Mouse (Mus musculus): ENCODE results near the gene Tmed1.
"Not testable (repeated sequence)": the region's sequence is repeated elsewhere in the genome, so short reads cannot be mapped to it uniquely, and the experiment has no call there.

The Tmed1 gene

GRCm38 (mm10) chr9:21539981-21540753 is 30.1 kb upstream of the Tmed1 start:
- Histone ChIP-seq H3K27me3 (ENCODE audit: control insufficient read depth, insufficient read depth, low read length, poor library complexity, severe bottlenecking) (no peaks in the 10 kb centered on the region), H3K36me3 (ENCODE audit: control insufficient read depth, insufficient read depth, low read length, poor library complexity, severe bottlenecking) (peaks cover 10% of the 10 kb centered on the region)
- DNase-seq (ENCODE audit: low read depth, low spot score): no peak

DNA sequence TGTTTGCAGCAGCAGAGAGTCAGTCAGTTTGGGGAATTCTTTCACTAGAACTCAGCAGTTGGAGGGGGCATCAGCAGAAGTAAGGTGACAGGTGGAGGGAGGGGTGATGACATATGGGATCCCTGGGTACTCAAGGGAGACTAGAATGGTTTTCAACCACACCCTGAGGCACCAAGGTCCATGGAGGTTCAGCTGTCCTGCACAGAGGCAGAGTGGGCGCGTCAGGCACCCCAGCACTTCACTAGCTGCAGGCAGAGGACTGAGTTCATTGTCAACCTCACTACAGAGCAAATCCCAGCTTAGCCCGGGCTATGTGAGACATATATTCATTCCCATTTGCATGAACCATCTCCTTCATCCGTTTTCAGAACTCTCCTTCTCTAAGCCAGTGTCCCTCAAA is 27.0 kb upstream of the Tmed1 start:
- Histone ChIP-seq H3K36me3 (ENCODE audit: control insufficient read depth, insufficient read depth, low read length, poor library complexity, severe bottlenecking) (peaks cover 9% of the 10 kb centered on the region), H3K27me3 (ENCODE audit: control insufficient read depth, insufficient read depth, low read length, poor library complexity, severe bottlenecking) (no peaks in the 10 kb centered on the region)
- no peak for DNase-seq (ENCODE audit: low read depth, low spot score)

DNA sequence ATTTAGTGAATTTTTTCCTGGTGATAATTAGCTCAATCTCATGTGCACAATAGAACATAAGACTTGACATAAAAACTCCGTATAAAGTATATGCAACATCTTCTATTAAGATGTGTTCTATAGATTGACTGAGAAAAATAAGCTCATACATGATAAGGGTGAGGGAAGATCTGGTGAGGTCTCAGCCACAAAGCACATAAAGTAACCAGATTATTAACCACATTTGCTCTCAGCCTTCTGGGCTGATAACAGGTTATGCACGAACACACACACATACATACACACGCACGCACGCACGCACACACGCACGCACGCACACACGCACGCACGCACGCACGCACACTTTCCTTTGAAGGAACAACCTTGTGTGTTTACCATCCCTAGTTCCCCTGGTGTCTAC is 26.4 kb upstream of the Tmed1 start:
- no peaks in the 10 kb centered on the region for H3K27me3 ChIP-seq (ENCODE audit: control insufficient read depth, insufficient read depth, low read length, poor library complexity, severe bottlenecking)
- no peak for DNase-seq (ENCODE audit: low read depth, low spot score)
- H3K36me3 ChIP-seq (ENCODE audit: control insufficient read depth, insufficient read depth, low read length, poor library complexity, severe bottlenecking): peaks cover 9% of the 10 kb centered on the region

DNA sequence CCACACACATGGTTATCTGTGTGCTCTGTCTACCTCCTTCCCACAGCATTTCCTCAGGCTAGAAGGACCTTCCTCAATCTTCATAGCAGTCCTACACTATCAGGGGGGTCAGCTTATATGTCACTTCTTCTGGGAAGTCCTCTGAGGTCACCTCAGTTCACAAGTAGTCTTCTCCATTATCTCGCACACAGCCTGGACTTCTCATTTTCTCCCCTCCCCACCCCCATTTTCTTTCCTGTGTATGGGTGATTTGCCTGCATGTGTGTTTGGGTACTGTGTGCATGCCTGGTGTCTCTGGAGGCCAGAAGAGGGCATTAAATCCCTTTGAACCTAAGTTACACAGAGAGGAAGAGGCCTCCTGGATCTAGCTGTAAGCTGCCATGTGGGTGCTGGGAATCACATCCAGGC is 17.9 kb upstream of the Tmed1 start:
- peak; percentile 33 for DNase-seq (ENCODE audit: low read depth, low spot score)
- no peaks in the 10 kb centered on the region for H3K27me3 ChIP-seq (ENCODE audit: control insufficient read depth, insufficient read depth, low read length, poor library complexity, severe bottlenecking)
- H3K36me3 ChIP-seq (ENCODE audit: control insufficient read depth, insufficient read depth, low read length, poor library complexity, severe bottlenecking): peaks cover 7% of the 10 kb centered on the region

GRCm38 (mm10) chr9:21527100-21527801 is 17.2 kb upstream of the Tmed1 start:
- Histone ChIP-seq H3K27me3 (ENCODE audit: control insufficient read depth, insufficient read depth, low read length, poor library complexity, severe bottlenecking) (no peaks in the 10 kb centered on the region), H3K36me3 (ENCODE audit: control insufficient read depth, insufficient read depth, low read length, poor library complexity, severe bottlenecking) (peaks cover 7% of the 10 kb centered on the region)
- no peak for DNase-seq (ENCODE audit: low read depth, low spot score)

DNA sequence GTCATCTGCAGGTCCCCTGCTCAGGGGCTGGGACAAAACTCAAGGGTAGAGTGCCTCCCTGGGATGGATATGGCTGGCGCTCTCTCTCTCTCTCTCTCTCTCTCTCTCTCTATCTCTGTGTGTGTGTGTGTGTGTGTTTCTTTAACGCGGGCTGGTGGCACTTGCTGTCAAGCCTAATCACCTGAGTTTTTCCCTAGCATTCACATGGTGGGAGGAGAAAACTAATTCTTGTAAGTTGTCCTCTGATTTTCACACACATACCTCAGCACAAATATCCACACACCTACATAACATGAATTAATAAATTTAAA is 16.5 kb upstream of the Tmed1 start:
- DNase-seq (ENCODE audit: low read depth, low spot score): no peak
- Histone ChIP-seq H3K27me3 (ENCODE audit: control insufficient read depth, insufficient read depth, low read length, poor library complexity, severe bottlenecking) (no peaks in the 10 kb centered on the region), H3K36me3 (ENCODE audit: control insufficient read depth, insufficient read depth, low read length, poor library complexity, severe bottlenecking) (peaks cover 7% of the 10 kb centered on the region)

DNA sequence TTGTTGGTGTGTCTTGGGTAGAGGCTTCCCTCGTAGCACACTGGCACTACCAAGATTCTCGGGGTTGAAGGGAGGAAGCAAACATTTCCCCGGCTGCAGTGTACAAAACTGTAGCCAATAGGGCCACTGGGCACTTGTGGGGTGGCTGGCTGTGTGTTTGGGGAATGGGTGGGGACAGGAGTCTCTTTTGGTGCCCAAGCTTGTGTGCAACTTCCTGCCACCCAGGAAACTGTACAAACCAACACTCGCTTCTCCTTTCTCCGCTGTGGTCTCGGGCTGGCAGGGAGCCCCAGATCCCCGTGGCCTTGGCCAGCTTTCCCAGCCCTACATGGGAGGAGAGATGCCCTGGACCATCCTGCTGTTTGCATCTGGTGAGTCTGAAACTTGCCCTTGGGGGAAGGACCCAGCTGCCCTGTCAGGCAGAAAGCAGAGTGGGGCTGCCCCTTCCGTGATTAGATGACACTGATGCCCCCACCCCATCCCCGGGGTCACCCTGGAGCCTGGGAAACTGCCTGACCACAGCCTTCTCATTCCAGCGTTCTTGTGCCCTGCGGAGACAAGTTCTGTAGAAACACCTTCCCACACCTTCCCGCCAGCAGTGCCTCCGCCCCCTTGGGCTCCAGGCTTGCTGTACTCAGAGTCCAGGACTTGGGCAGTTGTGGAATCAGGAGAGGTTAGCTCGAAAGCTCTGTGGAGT is 16.0 kb upstream of the Tmed1 start, which contains the start of gene AB124611:
TSS of gene AB124611 (plus strand) at position 240 of the 697 bp plus-strand sequence.
- DNase-seq (ENCODE audit: low read depth, low spot score): peak; percentile 64
- H3K27me3 ChIP-seq (ENCODE audit: control insufficient read depth, insufficient read depth, low read length, poor library complexity, severe bottlenecking): no peaks in the 10 kb centered on the region
- peaks cover 7% of the 10 kb centered on the region for H3K36me3 ChIP-seq (ENCODE audit: control insufficient read depth, insufficient read depth, low read length, poor library complexity, severe bottlenecking)

DNA sequence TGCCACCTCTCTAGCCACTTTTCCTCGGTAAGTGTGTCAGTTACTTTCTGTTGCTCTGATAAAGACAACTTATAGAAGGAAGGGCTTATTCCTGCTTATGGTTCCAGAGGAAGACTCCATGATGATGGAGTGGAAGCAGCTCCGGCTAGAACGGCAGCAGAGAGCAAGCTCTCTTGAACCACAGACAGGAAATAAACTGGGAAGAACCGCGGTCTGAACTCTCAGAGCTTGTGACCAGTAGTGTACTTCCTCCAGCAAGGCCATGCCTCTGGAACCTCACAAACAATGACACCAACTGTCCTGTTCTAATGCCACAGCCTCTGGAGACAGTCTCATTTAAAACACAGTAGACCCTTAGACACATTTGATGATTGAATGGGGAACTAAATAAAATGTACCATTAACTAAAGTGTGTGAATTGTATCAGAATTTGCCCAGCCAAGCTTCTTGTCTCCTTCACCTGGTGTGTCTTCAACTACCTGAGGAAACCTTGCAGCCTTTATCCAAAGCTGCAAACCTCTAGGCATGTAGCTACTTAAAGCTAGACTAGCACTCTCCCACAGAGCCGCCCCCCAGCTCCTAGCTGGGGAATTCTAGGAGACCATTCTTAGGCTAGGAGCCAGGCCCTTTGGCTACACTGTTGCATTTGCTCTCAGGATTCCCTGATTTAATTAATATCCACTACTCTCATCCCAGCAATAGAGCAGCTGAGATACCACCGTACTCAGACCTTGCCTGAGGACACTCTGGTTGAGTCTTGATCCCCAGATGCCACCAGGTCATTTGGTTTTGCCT is 15.3 kb upstream of the Tmed1 start:
- H3K36me3 ChIP-seq (ENCODE audit: control insufficient read depth, insufficient read depth, low read length, poor library complexity, severe bottlenecking): peaks cover 5% of the 10 kb centered on the region
- peak; percentile 43 for DNase-seq (ENCODE audit: low read depth, low spot score)
- no peaks in the 10 kb centered on the region for H3K27me3 ChIP-seq (ENCODE audit: control insufficient read depth, insufficient read depth, low read length, poor library complexity, severe bottlenecking)

GRCm38 (mm10) chr9:21518690-21519089 is 8.6 kb upstream of the Tmed1 start:
- H3K36me3 ChIP-seq (ENCODE audit: control insufficient read depth, insufficient read depth, low read length, poor library complexity, severe bottlenecking); DNase-seq (ENCODE audit: low read depth, low spot score); H3K27me3 ChIP-seq (ENCODE audit: control insufficient read depth, insufficient read depth, low read length, poor library complexity, severe bottlenecking): not testable (repeated sequence)

- DNase-seq (ENCODE audit: low read depth, low spot score): no peak
- H3K27me3 ChIP-seq (ENCODE audit: control insufficient read depth, insufficient read depth, low read length, poor library complexity, severe bottlenecking): no peaks in the 10 kb centered on the region
- H3K36me3 ChIP-seq (ENCODE audit: control insufficient read depth, insufficient read depth, low read length, poor library complexity, severe bottlenecking): no peaks in the 10 kb centered on the region
These were observed 8.0 kb upstream of the Tmed1 start for GRCm38 (mm10) chr9:21517947-21518495.

GRCm38 (mm10) chr9:21513466-21513865 is 3.4 kb upstream of the Tmed1 start:
- H3K27me3 ChIP-seq (ENCODE audit: control insufficient read depth, insufficient read depth, low read length, poor library complexity, severe bottlenecking): no peaks in the 10 kb centered on the region
- no peaks in the 10 kb centered on the region for H3K36me3 ChIP-seq (ENCODE audit: control insufficient read depth, insufficient read depth, low read length, poor library complexity, severe bottlenecking)
- no peak for DNase-seq (ENCODE audit: low read depth, low spot score)

DNA sequence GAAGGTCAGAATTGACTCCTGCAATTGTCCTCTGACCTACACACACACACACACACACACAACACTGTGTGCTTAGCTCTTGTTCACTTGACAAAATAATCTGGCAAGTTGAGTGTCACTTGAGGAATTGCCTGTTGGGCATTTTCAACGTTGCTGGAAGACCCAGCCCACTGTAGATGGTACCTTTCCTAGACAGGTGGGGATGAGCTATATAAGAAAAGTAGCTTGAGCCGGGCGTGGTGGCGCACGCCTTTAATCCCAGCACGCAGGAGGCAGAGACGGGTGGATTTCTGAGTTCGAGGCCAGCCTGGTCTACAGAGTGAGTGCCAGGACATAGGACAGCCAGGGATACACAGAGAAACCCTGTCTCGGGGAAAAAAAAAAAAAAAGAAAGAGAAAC is 1.0 kb upstream of the Tmed1 start:
- no peak for DNase-seq (ENCODE audit: low read depth, low spot score)
- H3K36me3 ChIP-seq (ENCODE audit: control insufficient read depth, insufficient read depth, low read length, poor library complexity, severe bottlenecking): peaks cover 3% of the 10 kb centered on the region

GRCm38 (mm10) chr9:21510689-21511015 is 600 bp upstream of the Tmed1 start:
- Histone ChIP-seq H3K27me3 (ENCODE audit: control insufficient read depth, insufficient read depth, low read length, poor library complexity, severe bottlenecking) (no peaks in the 10 kb centered on the region), H3K36me3 (ENCODE audit: control insufficient read depth, insufficient read depth, low read length, poor library complexity, severe bottlenecking) (peaks cover 3% of the 10 kb centered on the region)
- DNase-seq (ENCODE audit: low read depth, low spot score): no peak

More for the DNA sequence above, 1.0 kb upstream of the Tmed1 start:
- no peaks in the 10 kb centered on the region for H3K27me3 ChIP-seq (ENCODE audit: control insufficient read depth, insufficient read depth, low read length, poor library complexity, severe bottlenecking)

- DNase-seq (ENCODE audit: low read depth, low spot score): no peak
- peaks cover 6% of the 10 kb centered on the region for H3K36me3 ChIP-seq (ENCODE audit: control insufficient read depth, insufficient read depth, low read length, poor library complexity, severe bottlenecking)
- no peaks in the 10 kb centered on the region for H3K27me3 ChIP-seq (ENCODE audit: control insufficient read depth, insufficient read depth, low read length, poor library complexity, severe bottlenecking)
These were observed 1.1 kb downstream of the Tmed1 start for GRCm38 (mm10) chr9:21508871-21509404.

Data from splenic B cell, adult 2 months (primary cell).